Mouse (Mus musculus): ENCODE results near the gene Tbx18.
A peak's percentile ranks its signal among the peaks of the same experiment; 100 is the strongest.

Tbx18 gene

DNA sequence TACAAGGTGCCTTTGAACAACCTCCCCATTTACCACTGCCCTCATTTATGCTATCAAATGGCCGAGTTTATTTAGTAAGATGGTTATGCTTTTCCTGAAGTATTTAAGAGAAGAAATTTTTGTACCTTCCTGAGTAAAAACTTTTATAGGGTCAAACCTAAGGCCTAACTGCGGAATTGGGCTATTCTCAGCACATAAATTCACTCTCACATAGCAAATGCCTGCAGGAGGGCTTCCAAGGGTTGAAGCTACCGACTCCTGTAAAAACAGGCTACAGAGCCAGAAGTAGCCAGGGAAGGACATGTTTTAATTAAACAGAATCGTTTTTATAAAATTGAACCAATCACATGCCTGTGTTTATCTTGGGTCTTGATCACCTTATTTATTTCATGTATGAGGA is 20.7 kb downstream of the Tbx18 start:
- no peak for DNase-seq (ENCODE audit: low spot score in 2 of 2)

- DNase-seq (ENCODE audit: low spot score in 2 of 2): peak in 1 of 2 experiments; percentile 70
Observed at GRCm38 (mm10) chr9:87708151-87708550, 22.9 kb downstream of the Tbx18 start.

DNA sequence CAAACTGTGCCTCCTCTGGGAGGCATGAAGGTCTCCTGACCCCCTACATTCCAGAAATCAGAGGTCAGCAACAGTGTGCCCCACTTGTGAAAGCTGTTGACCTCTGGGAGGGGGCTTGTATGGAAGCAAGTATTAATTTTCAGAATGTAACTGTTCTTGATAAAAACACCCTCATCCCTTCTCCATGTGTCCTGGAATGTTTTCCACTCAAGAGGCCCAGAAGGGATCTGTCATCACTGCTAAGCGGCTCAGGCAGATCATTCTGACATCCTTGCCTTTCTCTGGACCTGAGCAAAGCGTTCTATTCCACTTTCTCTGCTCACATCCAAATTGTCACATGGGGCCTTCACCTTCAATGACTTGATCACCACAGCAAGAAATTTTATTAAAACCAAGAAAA is 28.8 kb downstream of the Tbx18 start:
- no peak for DNase-seq (ENCODE audit: low spot score in 2 of 2)

DNA sequence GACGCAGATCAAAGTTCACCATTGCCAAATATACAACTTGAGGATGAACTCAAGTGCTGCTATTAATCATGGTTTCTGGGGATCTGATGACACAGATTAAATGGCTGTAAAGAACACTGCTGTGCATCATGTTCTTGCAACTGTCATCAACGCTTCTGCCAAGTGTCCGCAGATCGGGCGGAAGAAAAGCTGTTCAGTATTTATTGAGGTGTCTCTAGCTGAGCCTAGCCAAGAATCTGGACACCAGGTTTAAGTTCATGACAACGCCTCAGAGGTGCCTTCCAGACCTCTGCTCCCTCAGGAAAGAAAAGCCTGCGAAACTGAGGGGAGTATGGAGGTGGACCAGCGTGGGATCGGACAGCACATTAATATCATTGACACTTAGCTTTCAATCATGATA is 44.1 kb downstream of the Tbx18 start:
- no peak for DNase-seq (ENCODE audit: low spot score in 2 of 2)

DNA sequence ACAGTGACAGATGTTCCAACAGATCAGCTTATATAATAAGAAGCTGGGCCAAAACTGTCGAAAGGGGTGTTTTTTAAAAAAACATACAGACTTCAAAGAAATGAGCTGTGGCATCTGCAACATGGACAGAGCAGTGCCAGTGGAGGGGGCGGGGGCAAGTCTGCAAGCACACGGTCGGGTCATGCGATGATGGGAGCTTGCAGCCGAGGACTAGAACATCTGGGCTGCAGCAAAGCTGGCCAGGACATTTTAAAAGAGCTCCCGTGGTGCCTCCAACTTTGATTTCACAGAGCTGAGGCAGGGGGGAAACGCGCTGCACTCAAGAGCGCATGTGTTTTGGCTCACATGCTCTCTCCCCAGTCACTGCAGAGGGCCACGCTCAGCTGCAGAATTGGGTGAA is 48.8 kb downstream of the Tbx18 start:
- no peak for DNase-seq (ENCODE audit: low spot score in 2 of 2)
